Mouse (Mus musculus): ENCODE measurements at regions not wholly inside any gene's neighbourhood (a gene's known extent, or its start where the extent isn't known, plus 50 kb on each side); places are given as distances from the start of the nearest gene placed in this dataset.

DNA sequence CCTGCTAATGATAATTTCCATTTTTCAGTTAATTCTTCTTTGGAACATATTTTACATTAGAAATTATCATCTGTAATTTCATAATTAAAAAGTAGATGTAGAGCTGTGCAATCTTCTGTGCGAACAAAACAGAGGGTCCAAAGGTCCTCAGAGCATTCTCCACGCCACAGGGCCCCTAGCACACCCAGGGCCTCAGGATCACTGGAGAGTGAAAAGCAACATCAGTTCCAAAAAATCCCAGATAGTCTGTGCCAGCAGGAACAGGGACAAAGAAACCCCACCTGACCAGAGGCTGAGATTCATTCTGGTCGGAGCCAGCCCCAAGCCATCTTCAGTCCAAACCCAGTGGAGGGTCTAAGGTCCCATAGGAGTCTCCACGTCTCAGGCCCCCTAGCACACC lies 684.7 kb upstream of the Vwc2 start:
- ATAC-seq (replicated peaks; ENCODE audit: poor library complexity): no peak

DNA sequence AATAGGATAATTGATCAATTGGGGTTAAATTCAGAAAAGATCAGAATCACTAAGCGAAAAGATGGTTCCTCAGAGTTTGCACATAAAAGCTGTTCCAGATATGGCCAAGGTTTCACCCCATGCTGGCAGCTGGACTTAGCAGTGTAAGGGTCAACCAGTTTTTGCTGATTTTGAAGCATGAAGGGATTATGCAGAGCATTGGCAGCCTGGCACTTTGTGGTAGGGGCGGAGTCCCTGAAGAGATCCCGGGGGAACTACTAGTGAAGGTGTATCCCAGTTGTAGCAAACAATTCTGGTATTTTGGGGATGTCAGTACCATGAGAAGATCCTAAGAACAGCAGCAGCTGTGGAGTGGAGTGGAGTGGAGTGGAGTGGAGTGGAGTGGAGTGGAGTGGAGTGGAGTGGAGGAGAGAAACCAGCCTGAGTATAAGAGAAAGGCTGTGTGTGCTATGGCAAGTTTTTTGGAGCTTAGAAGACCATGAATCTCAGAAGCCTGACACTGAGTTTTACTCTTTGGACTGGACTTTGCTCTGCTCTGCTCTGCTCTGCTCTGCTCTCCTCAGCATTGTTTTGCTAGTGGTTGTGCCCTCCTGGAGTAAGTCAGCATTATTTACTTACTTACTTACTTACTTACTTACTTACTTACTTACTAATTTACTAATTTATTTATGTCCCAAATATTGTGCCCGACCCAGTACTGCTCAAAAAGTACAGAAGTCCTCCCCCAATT lies 636.5 kb upstream of the Vwc2 start:
- ATAC-seq (replicated peaks; ENCODE audit: poor library complexity): no peak

DNA sequence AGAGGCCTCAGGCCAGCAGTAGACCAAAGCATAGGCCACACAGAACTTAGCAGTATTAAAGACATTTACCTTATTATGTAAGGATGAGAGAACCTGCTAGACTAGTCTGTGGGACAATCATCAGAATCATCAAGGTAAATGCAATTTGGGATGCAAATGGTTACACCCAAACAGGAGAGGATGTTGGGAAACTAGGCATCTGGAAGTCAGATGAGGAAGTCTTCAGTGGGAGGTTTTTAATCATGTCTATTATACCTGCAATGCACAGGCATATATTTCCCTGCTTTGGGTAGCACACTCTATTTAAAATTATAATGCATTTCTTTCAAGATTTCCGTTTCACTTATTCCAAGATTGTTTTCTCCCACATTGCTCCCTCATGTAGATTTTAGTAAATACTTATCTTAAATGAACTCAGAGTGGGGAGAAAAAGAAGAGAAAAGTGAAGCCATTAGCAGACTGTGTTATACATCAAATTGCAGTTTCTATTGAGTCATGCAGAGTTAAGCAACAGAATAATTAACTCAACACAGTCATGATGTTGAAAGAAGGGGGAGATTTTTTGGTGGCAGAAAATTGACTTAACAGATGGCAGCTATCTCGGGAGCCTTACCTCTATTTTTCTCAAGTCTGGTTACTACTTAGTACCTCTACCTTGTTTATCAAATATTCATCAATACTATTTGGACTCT lies 632.9 kb upstream of the Vwc2 start:
- peak; percentile 76 for ATAC-seq (replicated peaks; ENCODE audit: poor library complexity)

DNA sequence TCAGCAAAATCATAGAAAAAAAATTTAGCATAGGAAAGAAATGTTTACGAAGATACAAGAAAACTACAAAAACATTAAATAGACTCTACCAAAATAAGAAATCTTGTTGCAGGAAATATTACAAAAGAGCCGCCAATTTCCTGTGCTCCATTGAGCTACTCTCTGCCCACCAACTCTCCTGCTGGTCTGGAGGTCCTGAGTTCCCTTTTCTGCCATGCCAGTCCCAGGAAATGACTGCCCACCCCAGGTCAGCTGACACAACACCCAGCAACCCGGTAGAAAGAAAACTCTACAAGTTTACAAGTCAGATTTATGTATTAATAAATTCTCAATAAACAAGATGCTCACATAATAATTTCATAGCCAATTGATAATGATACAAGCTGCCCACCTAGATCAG lies 630.0 kb upstream of the Vwc2 start:
- ATAC-seq (replicated peaks; ENCODE audit: poor library complexity): peak; percentile 87

DNA sequence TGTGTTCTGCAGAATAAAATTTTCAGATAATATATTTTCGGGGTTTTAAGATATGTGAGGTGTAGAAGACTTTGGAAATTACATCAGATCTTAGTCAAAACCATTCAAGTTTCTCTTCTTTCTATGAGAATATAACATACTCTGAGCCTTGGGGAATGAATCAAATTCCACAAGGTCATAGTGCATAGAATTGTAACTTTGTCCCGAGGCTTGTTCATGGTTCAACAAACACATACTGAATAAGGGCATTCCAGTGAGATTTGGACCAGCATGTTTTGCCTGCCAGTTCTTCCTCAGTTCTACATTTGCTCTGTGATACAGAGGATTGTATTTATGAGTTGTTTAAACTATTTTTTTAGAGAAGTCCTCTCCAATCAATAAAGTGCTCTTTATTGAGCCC lies 616.6 kb upstream of the Vwc2 start:
- no peak for ATAC-seq (replicated peaks; ENCODE audit: poor library complexity)

DNA sequence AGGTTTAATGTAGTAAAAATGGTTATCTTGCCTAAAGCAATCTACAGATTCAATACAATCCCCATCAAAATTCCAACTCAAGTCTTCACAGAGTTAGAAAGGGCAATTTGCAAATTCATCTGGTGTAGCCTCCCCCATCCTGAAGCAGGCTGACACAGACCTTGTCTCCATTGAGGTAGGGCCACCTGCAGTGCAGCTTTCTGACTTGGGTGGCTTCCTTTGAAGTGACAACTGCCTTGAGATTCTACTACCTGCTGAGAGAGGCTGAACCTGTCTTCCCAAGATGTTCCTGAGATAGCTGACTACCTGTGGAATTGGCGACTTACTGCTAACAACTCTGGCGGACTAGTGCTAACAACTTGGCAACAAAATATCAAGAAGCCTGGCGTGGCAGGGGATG lies 602.8 kb upstream of the Vwc2 start:
- no peak for ATAC-seq (replicated peaks; ENCODE audit: poor library complexity)

Data from megakaryocyte progenitor cell, adult 5-6 weeks (primary cell).